ENCODE assay signal across 27 mouse cellular contexts in genomic region chr16:4045524-4045923, GRCm38 (mm10). TPM values are rescaled to one million over a fixed set of nuclear protein-coding genes. Genes with fewer than 3 reads are reported as not detected.
DNase-seq lines count a peak whose midpoint lies in the region; ATAC-seq and TF ChIP-seq lines count a peak whose summit lies in the region.
"Had no signal": no experiment of that assay in that cellular context is flagged by ENCODE, and none has a peak within 500 bp of the region (broad histone marks: within the 10 kb centered on the region; RNA-seq: fewer than 3 reads in every experiment).

No protein-coding gene starts in this region.

- H3K4me3 ChIP-seq in hindbrain, postnatal 0 days (ENCODE audit: low read length) = no peak overlapping the region
- no peak overlapping the region for H3K4me3 ChIP-seq in hindbrain, embryonic 16.5 days (ENCODE audit: low read length)
- no peak overlapping the region for H3K4me3 ChIP-seq in kidney, postnatal 0 days (replicated peaks; ENCODE audit: low read depth, low read length)
- no peak overlapping the region for H3K4me3 ChIP-seq in kidney, embryonic 14.5 days (ENCODE audit: low read length)
- H3K4me3 ChIP-seq in midbrain, embryonic 13.5 days (replicated peaks) = no peak overlapping the region
- H3K4me3 ChIP-seq: embryonic facial prominence, embryonic 15.5 days; forebrain, embryonic 10.5 days; heart, embryonic 15.5 days; hindbrain, embryonic 10.5 days; limb, embryonic 12.5 days; liver, embryonic 13.5 days; lung, embryonic 15.5 days; midbrain, embryonic 15.5 days; neural tube, embryonic 15.5 days had no signal

- intact Hi-C loops in left cerebral cortex, postnatal 36 days (cut with DNase I) = no loop called here

- TF ChIP-seq CTCF in hindbrain, postnatal 0 days (IDR thresholded peaks at IDR 0.05; ENCODE audit: low read depth) = no peak; the same call in 1 of the 2 replicates
- peak; percentile 43; the same call in 1 of the 2 replicates for TF ChIP-seq CTCF in kidney, postnatal 0 days (IDR thresholded peaks at IDR 0.05; ENCODE audit: low read depth)

- H3K27me3 ChIP-seq in hindbrain, postnatal 0 days (ENCODE audit: insufficient read depth, low read length) = no peaks in the 10 kb centered on the region
- H3K27me3 ChIP-seq in hindbrain, embryonic 16.5 days (replicated peaks; ENCODE audit: control insufficient read depth, insufficient read depth, low read length) = no peaks in the 10 kb centered on the region
- H3K27me3 ChIP-seq in kidney, postnatal 0 days (ENCODE audit: insufficient read depth, low read length) = no peaks in the 10 kb centered on the region
- H3K27me3 ChIP-seq in kidney, embryonic 14.5 days (ENCODE audit: control insufficient read depth, insufficient read depth, low read length) = no peaks in the 10 kb centered on the region
- H3K27me3 ChIP-seq in midbrain, embryonic 13.5 days = no peaks in the 10 kb centered on the region
- H3K27me3 ChIP-seq: embryonic facial prominence, embryonic 15.5 days; heart, embryonic 15.5 days; limb, embryonic 12.5 days; liver, embryonic 13.5 days; lung, embryonic 15.5 days; midbrain, embryonic 15.5 days; neural tube, embryonic 15.5 days had no signal

- no peaks in the 10 kb centered on the region for H3K9me3 ChIP-seq in hindbrain, postnatal 0 days (ENCODE audit: low read length)
- H3K9me3 ChIP-seq in hindbrain, embryonic 16.5 days (ENCODE audit: control insufficient read depth, low read length) = no peaks in the 10 kb centered on the region
- H3K9me3 ChIP-seq in kidney, postnatal 0 days (replicated peaks; ENCODE audit: low read length) = no peaks in the 10 kb centered on the region
- H3K9me3 ChIP-seq in kidney, embryonic 14.5 days (ENCODE audit: control insufficient read depth, low read length) = no peaks in the 10 kb centered on the region
- H3K9me3 ChIP-seq in midbrain, embryonic 13.5 days = no peaks in the 10 kb centered on the region
- H3K9me3 ChIP-seq: embryonic facial prominence, embryonic 15.5 days; forebrain, embryonic 10.5 days; heart, embryonic 15.5 days; hindbrain, embryonic 10.5 days; limb, embryonic 12.5 days; liver, embryonic 13.5 days; lung, embryonic 15.5 days; midbrain, embryonic 15.5 days; neural tube, embryonic 15.5 days had no signal

- H3K9ac ChIP-seq in hindbrain, postnatal 0 days (replicated peaks; ENCODE audit: low read length) = no peak overlapping the region
- no peak overlapping the region for H3K9ac ChIP-seq in hindbrain, embryonic 16.5 days (ENCODE audit: low read depth, low read length)
- H3K9ac ChIP-seq in kidney, postnatal 0 days (ENCODE audit: low read depth, low read length) = no peak overlapping the region
- no peak overlapping the region for H3K9ac ChIP-seq in kidney, embryonic 14.5 days (ENCODE audit: low read depth, low read length)
- H3K9ac ChIP-seq in midbrain, embryonic 13.5 days (replicated peaks) = no peak overlapping the region
- H3K9ac ChIP-seq: embryonic facial prominence, embryonic 15.5 days; heart, embryonic 15.5 days; limb, embryonic 12.5 days; liver, embryonic 13.5 days; lung, embryonic 15.5 days; midbrain, embryonic 15.5 days; neural tube, embryonic 15.5 days had no signal

- peak; percentile 7 for DNase-seq in hindbrain, postnatal 0 days (ENCODE audit: low spot score)
- DNase-seq in kidney, postnatal 0 days (ENCODE audit: low spot score) = no peak
- DNase-seq in 3T3-L1 (ENCODE audit: low read depth, low spot score) (peak; percentile 41), NIH3T3 (ENCODE audit: low read depth) (peak; percentile 13)
- DNase-seq in left cerebral cortex, postnatal 36 days (ENCODE audit: low spot score in 2 of 2) = no peak
- DNase-seq: adrenal gland, postnatal 25 days; cerebellum, adult 2 months; cerebellum, postnatal 36 days; gastrocnemius, postnatal 14 days; liver, embryonic 13.5 days; right cerebral cortex, postnatal 14 days; spleen, adult 18-20 months; thymus, postnatal 36 days had no signal

- H3K4me2 ChIP-seq in hindbrain, postnatal 0 days (ENCODE audit: low read depth, low read length) = no peak overlapping the region
- H3K4me2 ChIP-seq in hindbrain, embryonic 16.5 days (ENCODE audit: low read length) = no peak overlapping the region
- H3K4me2 ChIP-seq in kidney, postnatal 0 days (ENCODE audit: low read length) = no peak overlapping the region
- no peak overlapping the region for H3K4me2 ChIP-seq in kidney, embryonic 14.5 days (replicated peaks; ENCODE audit: low read depth, low read length)
- no peak overlapping the region for H3K4me2 ChIP-seq in midbrain, embryonic 13.5 days (replicated peaks)
- H3K4me2 ChIP-seq: embryonic facial prominence, embryonic 15.5 days; heart, embryonic 15.5 days; limb, embryonic 12.5 days; liver, embryonic 13.5 days; lung, embryonic 15.5 days; midbrain, embryonic 15.5 days; neural tube, embryonic 15.5 days had no signal

- no peak overlapping the region for H3K27ac ChIP-seq in hindbrain, postnatal 0 days
- no peak overlapping the region for H3K27ac ChIP-seq in hindbrain, embryonic 16.5 days (ENCODE audit: low read depth, low read length)
- no peak overlapping the region for H3K27ac ChIP-seq in kidney, postnatal 0 days
- no peak overlapping the region for H3K27ac ChIP-seq in kidney, embryonic 14.5 days (ENCODE audit: low read depth, low read length)
- no peak overlapping the region for H3K27ac ChIP-seq in midbrain, embryonic 13.5 days
- H3K27ac ChIP-seq: embryonic facial prominence, embryonic 15.5 days; forebrain, embryonic 10.5 days; heart, embryonic 15.5 days; hindbrain, embryonic 10.5 days; limb, embryonic 12.5 days; liver, embryonic 13.5 days; lung, embryonic 15.5 days; midbrain, embryonic 15.5 days; neural tube, embryonic 15.5 days had no signal

- no peak for ATAC-seq in hindbrain, postnatal 0 days
- ATAC-seq in hindbrain, embryonic 16.5 days = no peak
- 0 out of 2 replicates have a peak, but pooled peaks have one; percentile 25 for ATAC-seq in kidney, postnatal 0 days (replicated peaks; ENCODE audit: low FRiP score, low read depth)
- no peak for ATAC-seq in kidney, embryonic 14.5 days (ENCODE audit: low FRiP score, low TSS enrichment)
- no peak for ATAC-seq in midbrain, embryonic 13.5 days
- ATAC-seq: midbrain, embryonic 15.5 days had no signal

- H3K4me1 ChIP-seq in hindbrain, postnatal 0 days (ENCODE audit: insufficient read depth, low read length) = no peaks in the 10 kb centered on the region
- no peaks in the 10 kb centered on the region for H3K4me1 ChIP-seq in hindbrain, embryonic 16.5 days (ENCODE audit: control insufficient read depth, insufficient read depth, low read depth, low read length)
- H3K4me1 ChIP-seq in kidney, postnatal 0 days (replicated peaks; ENCODE audit: insufficient read depth, low read length) = no peaks in the 10 kb centered on the region
- no peaks in the 10 kb centered on the region for H3K4me1 ChIP-seq in kidney, embryonic 14.5 days (ENCODE audit: control insufficient read depth, insufficient read depth, low read length)
- no peaks in the 10 kb centered on the region for H3K4me1 ChIP-seq in midbrain, embryonic 13.5 days (replicated peaks)
- H3K4me1 ChIP-seq: embryonic facial prominence, embryonic 15.5 days; forebrain, embryonic 10.5 days; heart, embryonic 15.5 days; hindbrain, embryonic 10.5 days; limb, embryonic 12.5 days; liver, embryonic 13.5 days; lung, embryonic 15.5 days; midbrain, embryonic 15.5 days; neural tube, embryonic 15.5 days had no signal

- peaks cover 30% of the 10 kb centered on the region for H3K36me3 ChIP-seq in hindbrain, postnatal 0 days (ENCODE audit: insufficient read depth, low read length)
- peaks cover 30% of the 10 kb centered on the region for H3K36me3 ChIP-seq in hindbrain, embryonic 16.5 days (ENCODE audit: control insufficient read depth, insufficient read depth, low read length)
- H3K36me3 ChIP-seq in kidney, postnatal 0 days (ENCODE audit: insufficient read depth, low read length) = peaks cover 52% of the 10 kb centered on the region
- H3K36me3 ChIP-seq in kidney, embryonic 14.5 days (ENCODE audit: control insufficient read depth, insufficient read depth, low read length) = peaks cover 87% of the 10 kb centered on the region
- peaks cover 84% of the 10 kb centered on the region for H3K36me3 ChIP-seq in midbrain, embryonic 13.5 days

- 72% methylated on average over 4 of the region's 4 CpGs for WGBS in hindbrain, postnatal 0 days
- 74% methylated on average over 4 of the region's 4 CpGs for WGBS in hindbrain, embryonic 16.5 days
- 85% methylated on average over 4 of the region's 4 CpGs for WGBS in kidney, postnatal 0 days
- WGBS in kidney, embryonic 14.5 days = 86% methylated on average over 4 of the region's 4 CpGs
- WGBS in midbrain, embryonic 13.5 days = 84% methylated on average over 4 of the region's 4 CpGs

RNA-seq across cellular contexts. Expression of gene Dnase1, which starts 8.8 kb away (rescaled TPM):
- total RNA-seq in hindbrain, postnatal 0 days (2014; rRNA removed) = 0.31 TPM in 1 of 2 replicates, not detected in the other
- 2.0 and 2.3 TPM in 2 replicates for polyA plus RNA-seq in hindbrain, postnatal 0 days (2015; fragmentation: Nextera tagmentation; extraction: Ambion mirVana)
- polyA plus RNA-seq in hindbrain, embryonic 16.5 days (2015; fragmentation: Nextera tagmentation; extraction: Ambion mirVana) = 4.0 and 7.5 TPM in 2 replicates
- polyA plus RNA-seq in kidney, postnatal 0 days (2015; fragmentation: Nextera tagmentation; extraction: Ambion mirVana) = 6.8 and 7.8 TPM in 2 replicates
- polyA plus RNA-seq in kidney, embryonic 14.5 days (2014; fragmentation: Nextera tagmentation; extraction: Ambion mirVana) = 4.6 and 8.0 TPM in 2 replicates
- not detected for total RNA-seq in left cerebral cortex, postnatal 36 days (2021)
- 5.1 and 7.1 TPM in 2 replicates for polyA plus RNA-seq in midbrain, embryonic 13.5 days (2015; fragmentation: Nextera tagmentation; extraction: Ambion mirVana)
- total RNA-seq: adrenal gland, postnatal 25 days; gastrocnemius, postnatal 14 days; heart, adult 8-10 months; layer of hippocampus, adult 18-20 months; left cerebral cortex, adult 8-10 months had no signal

RNA-seq across cellular contexts. Expression of gene Trap1, which starts 32.1 kb away (rescaled TPM):
- 41.2 and 42.6 TPM in 2 replicates for total RNA-seq in hindbrain, postnatal 0 days (2014; rRNA removed)
- 51.2 and 52.1 TPM in 2 replicates for polyA plus RNA-seq in hindbrain, postnatal 0 days (2015; fragmentation: Nextera tagmentation; extraction: Ambion mirVana)
- 54.4 and 59.1 TPM in 2 replicates for polyA plus RNA-seq in hindbrain, embryonic 16.5 days (2015; fragmentation: Nextera tagmentation; extraction: Ambion mirVana)
- polyA plus RNA-seq in kidney, postnatal 0 days (2015; fragmentation: Nextera tagmentation; extraction: Ambion mirVana) = 89.9 and 94.6 TPM in 2 replicates
- 95.9 and 116 TPM in 2 replicates for polyA plus RNA-seq in kidney, embryonic 14.5 days (2014; fragmentation: Nextera tagmentation; extraction: Ambion mirVana)
- total RNA-seq in left cerebral cortex, postnatal 36 days (2021) = 10 to 100 TPM; 72.1 to 73.1 TPM
- 48.4 and 51.2 TPM in 2 replicates for polyA plus RNA-seq in midbrain, embryonic 13.5 days (2015; fragmentation: Nextera tagmentation; extraction: Ambion mirVana)

RNA-seq across cellular contexts. Expression of gene Slx4, which starts 42.0 kb away (rescaled TPM):
- 28.1 and 35.9 TPM in 2 replicates for total RNA-seq in hindbrain, postnatal 0 days (2014; rRNA removed)
- 15.1 and 15.4 TPM in 2 replicates for polyA plus RNA-seq in hindbrain, postnatal 0 days (2015; fragmentation: Nextera tagmentation; extraction: Ambion mirVana)
- 23.2 and 31.7 TPM in 2 replicates for polyA plus RNA-seq in hindbrain, embryonic 16.5 days (2015; fragmentation: Nextera tagmentation; extraction: Ambion mirVana)
- 11.9 and 13.4 TPM in 2 replicates for polyA plus RNA-seq in kidney, postnatal 0 days (2015; fragmentation: Nextera tagmentation; extraction: Ambion mirVana)
- polyA plus RNA-seq in kidney, embryonic 14.5 days (2014; fragmentation: Nextera tagmentation; extraction: Ambion mirVana) = 15.8 and 33.2 TPM in 2 replicates
- total RNA-seq in left cerebral cortex, postnatal 36 days (2021) = 10 to 100 TPM; 44.9 to 50.6 TPM
- polyA plus RNA-seq in midbrain, embryonic 13.5 days (2015; fragmentation: Nextera tagmentation; extraction: Ambion mirVana) = 24.7 and 25.3 TPM in 2 replicates

Comparison
In these comparisons a context has a peak if more than half of its experiments do, and no peak if none do; other contexts are left out.
1. DNase-seq: peak in hindbrain, postnatal 0 days (single experiment), 3T3-L1 (single experiment) and NIH3T3 (single experiment); none in kidney, postnatal 0 days (single experiment) and left cerebral cortex, postnatal 36 days (0 of 2).